ENCODE assay signal across 18 mouse cellular contexts in the genomic region with DNA sequence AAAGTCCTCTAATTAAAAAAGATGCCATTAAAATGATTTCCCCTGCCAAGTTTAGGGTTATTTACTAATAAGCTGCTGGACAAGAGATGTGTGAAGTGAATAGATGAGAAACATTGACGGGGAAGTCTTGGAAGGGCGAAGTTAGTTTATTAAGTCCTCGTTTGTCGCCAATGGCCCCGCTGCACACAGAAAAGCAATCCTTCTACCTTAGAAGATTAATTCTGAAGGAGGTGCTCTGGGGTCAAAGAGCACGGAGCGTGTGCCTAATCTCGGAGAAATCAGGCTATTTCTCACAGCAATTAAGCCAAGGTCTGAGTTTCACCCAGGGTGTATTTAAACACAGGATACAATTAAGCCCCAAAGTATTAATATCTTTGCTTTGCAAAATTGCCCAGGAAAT.
DNase-seq lines count a peak whose midpoint lies in the region; ATAC-seq and TF ChIP-seq lines count a peak whose summit lies in the region.
"Had no signal": no experiment of that assay in that cellular context is flagged by ENCODE, and none has a peak within 500 bp of the region (broad histone marks: within the 10 kb centered on the region; RNA-seq: fewer than 3 reads in every experiment).

No protein-coding gene starts in this region.

- H3K27me3 ChIP-seq in forebrain, embryonic 16.5 days (replicated peaks; ENCODE audit: control insufficient read depth, insufficient read depth, low read length): no peaks in the 10 kb centered on the region
- H3K27me3 ChIP-seq in forebrain, embryonic 11.5 days (ENCODE audit: control insufficient read depth, insufficient read depth, low read length): no peaks in the 10 kb centered on the region
- H3K27me3 ChIP-seq in liver, postnatal 0 days (ENCODE audit: insufficient read depth, low read length): no peaks in the 10 kb centered on the region
- H3K27me3 ChIP-seq in liver, embryonic 12.5 days (replicated peaks): no peaks in the 10 kb centered on the region
- no peaks in the 10 kb centered on the region for H3K27me3 ChIP-seq in intestine, embryonic 16.5 days (replicated peaks; ENCODE audit: control insufficient read depth, insufficient read depth, low read length)
- no peaks in the 10 kb centered on the region for H3K27me3 ChIP-seq in stomach, embryonic 14.5 days (ENCODE audit: control insufficient read depth, insufficient read depth, low read length)
- H3K27me3 ChIP-seq in midbrain, embryonic 14.5 days (ENCODE audit: control insufficient read depth, insufficient read depth, low read length): no peaks in the 10 kb centered on the region
- H3K27me3 ChIP-seq: liver, embryonic 13.5 days; midbrain, embryonic 12.5 days had no signal

- TF ChIP-seq EP300 in liver, postnatal 0 days (IDR thresholded peaks at IDR 0.05; ENCODE audit: low read depth): no peak

- no peak for ATAC-seq in forebrain, embryonic 16.5 days
- no peak for ATAC-seq in forebrain, embryonic 11.5 days (replicated peaks; ENCODE audit: low FRiP score)
- ATAC-seq in liver, postnatal 0 days: no peak
- no peak for ATAC-seq in liver, embryonic 12.5 days
- ATAC-seq in intestine, embryonic 16.5 days: peak; percentile 50
- ATAC-seq in stomach, embryonic 14.5 days (ENCODE audit: insufficient number of reproducible peaks, insufficient read depth, low FRiP score, low read depth): no peak
- no peak for ATAC-seq in midbrain, embryonic 14.5 days (ENCODE audit: low FRiP score, low TSS enrichment)

- no peak overlapping the region for H3K4me3 ChIP-seq in forebrain, embryonic 16.5 days (replicated peaks; ENCODE audit: low read length)
- no peak overlapping the region for H3K4me3 ChIP-seq in forebrain, embryonic 11.5 days (ENCODE audit: low read depth, low read length)
- no peak overlapping the region for H3K4me3 ChIP-seq in liver, postnatal 0 days (ENCODE audit: low read depth, low read length)
- no peak overlapping the region for H3K4me3 ChIP-seq in liver, embryonic 12.5 days
- peak overlapping the region; percentile 11; the same call in 1 of the 2 replicates for H3K4me3 ChIP-seq in intestine, embryonic 16.5 days (ENCODE audit: low read length)
- no peak overlapping the region for H3K4me3 ChIP-seq in stomach, embryonic 14.5 days (ENCODE audit: low read depth, low read length)
- no peak overlapping the region for H3K4me3 ChIP-seq in midbrain, embryonic 14.5 days (replicated peaks; ENCODE audit: low read depth, low read length)
- H3K4me3 ChIP-seq: erythroblast, embryonic 14.5 days; heart, embryonic 10.5 days; liver, embryonic 13.5 days; midbrain, embryonic 12.5 days had no signal

- TF ChIP-seq CTCF in liver, postnatal 0 days (IDR thresholded peaks at IDR 0.05; ENCODE audit: low read depth): no peak

- no peak overlapping the region for H3K27ac ChIP-seq in forebrain, embryonic 16.5 days (ENCODE audit: low read length)
- no peak overlapping the region for H3K27ac ChIP-seq in forebrain, embryonic 11.5 days (ENCODE audit: low read depth, low read length)
- no peak overlapping the region for H3K27ac ChIP-seq in liver, postnatal 0 days (ENCODE audit: low read depth)
- H3K27ac ChIP-seq in liver, embryonic 12.5 days: no peak overlapping the region
- peak overlapping the region; percentile 76 for H3K27ac ChIP-seq in intestine, embryonic 16.5 days (ENCODE audit: low read length)
- peak overlapping the region; percentile 53; the same call in 1 of the 2 replicates for H3K27ac ChIP-seq in stomach, embryonic 14.5 days (ENCODE audit: low read length)
- no peak overlapping the region for H3K27ac ChIP-seq in midbrain, embryonic 14.5 days (replicated peaks; ENCODE audit: low read depth, low read length)
- H3K27ac ChIP-seq: heart, embryonic 10.5 days; hindbrain, embryonic 14.5 days; liver, embryonic 13.5 days; midbrain, embryonic 12.5 days had no signal

- DNase-seq in forebrain, embryonic 11.5 days (ENCODE audit: low spot score): no peak
- no peak for DNase-seq in liver, postnatal 0 days
- no peak for DNase-seq in midbrain, embryonic 14.5 days
- no peak for DNase-seq in right cerebral cortex, postnatal 4 days
- DNase-seq: adrenal gland, adult 8-10 months; cerebellum, adult 11 months; cerebellum, postnatal 36 days; gastrocnemius, postnatal 14 days; heart, postnatal 10 days; liver, embryonic 13.5 days had no signal

- WGBS in forebrain, embryonic 16.5 days: 9% methylated on average over 8 of the region's 8 CpGs
- 6% methylated on average over 8 of the region's 8 CpGs for WGBS in forebrain, embryonic 11.5 days
- WGBS in liver, postnatal 0 days (ENCODE audit: insufficient replicate concordance): 69% methylated on average over 8 of the region's 8 CpGs
- 72% methylated on average over 8 of the region's 8 CpGs for WGBS in liver, embryonic 12.5 days (ENCODE audit: insufficient replicate concordance)
- 32% methylated on average over 8 of the region's 8 CpGs for WGBS in intestine, embryonic 16.5 days
- WGBS in stomach, embryonic 14.5 days: 15% methylated on average over 8 of the region's 8 CpGs
- 19% methylated on average over 8 of the region's 8 CpGs for WGBS in midbrain, embryonic 14.5 days

- no peaks in the 10 kb centered on the region for H3K9me3 ChIP-seq in forebrain, embryonic 16.5 days (ENCODE audit: control insufficient read depth, low read length)
- no peaks in the 10 kb centered on the region for H3K9me3 ChIP-seq in forebrain, embryonic 11.5 days (ENCODE audit: control insufficient read depth, low read length)
- H3K9me3 ChIP-seq in liver, postnatal 0 days (ENCODE audit: low read length): no peaks in the 10 kb centered on the region
- H3K9me3 ChIP-seq in liver, embryonic 12.5 days (replicated peaks): no peaks in the 10 kb centered on the region
- no peaks in the 10 kb centered on the region for H3K9me3 ChIP-seq in intestine, embryonic 16.5 days (ENCODE audit: control insufficient read depth, low read length)
- no peaks in the 10 kb centered on the region for H3K9me3 ChIP-seq in stomach, embryonic 14.5 days (ENCODE audit: control insufficient read depth, low read depth, low read length)
- no peaks in the 10 kb centered on the region for H3K9me3 ChIP-seq in midbrain, embryonic 14.5 days (ENCODE audit: control insufficient read depth, low read length)
- H3K9me3 ChIP-seq: heart, embryonic 10.5 days; liver, embryonic 13.5 days; midbrain, embryonic 12.5 days had no signal

- H3K4me1 ChIP-seq in forebrain, embryonic 16.5 days (replicated peaks; ENCODE audit: control insufficient read depth, insufficient read depth, low read length): peaks cover 9% of the 10 kb centered on the region; the same call in 1 of the 2 replicates
- peaks cover 7% of the 10 kb centered on the region; the same call in 1 of the 2 replicates for H3K4me1 ChIP-seq in forebrain, embryonic 11.5 days (replicated peaks; ENCODE audit: control insufficient read depth, insufficient read depth, low read length)
- H3K4me1 ChIP-seq in liver, postnatal 0 days (ENCODE audit: insufficient read depth): 0 out of 2 replicates have a peak, but pooled peaks cover 4% of the 10 kb centered on the region
- H3K4me1 ChIP-seq in liver, embryonic 12.5 days: 0 out of 2 replicates have a peak, but pooled peaks cover 10% of the 10 kb centered on the region
- H3K4me1 ChIP-seq in intestine, embryonic 16.5 days (ENCODE audit: control insufficient read depth, insufficient read depth, low read length): peaks cover 12% of the 10 kb centered on the region
- 0 out of 2 replicates have a peak, but pooled peaks cover 5% of the 10 kb centered on the region for H3K4me1 ChIP-seq in stomach, embryonic 14.5 days (ENCODE audit: control insufficient read depth, insufficient read depth, low read length)
- peaks cover 8% of the 10 kb centered on the region for H3K4me1 ChIP-seq in midbrain, embryonic 14.5 days (ENCODE audit: control insufficient read depth, insufficient read depth, low read length)

- 0 out of 2 replicates have a peak overlapping the region, but pooled peaks have one; percentile 7 for H3K4me2 ChIP-seq in forebrain, embryonic 16.5 days (ENCODE audit: low read length)
- no peak overlapping the region for H3K4me2 ChIP-seq in forebrain, embryonic 11.5 days (ENCODE audit: low read depth, low read length, severe bottlenecking)
- peak overlapping the region; percentile 43 for H3K4me2 ChIP-seq in liver, postnatal 0 days (ENCODE audit: low read depth, low read length)
- no peak overlapping the region for H3K4me2 ChIP-seq in liver, embryonic 12.5 days
- peak overlapping the region; percentile 47 for H3K4me2 ChIP-seq in intestine, embryonic 16.5 days (ENCODE audit: low read depth, low read length)
- peak overlapping the region; percentile 36; the same call in 1 of the 2 replicates for H3K4me2 ChIP-seq in stomach, embryonic 14.5 days (replicated peaks; ENCODE audit: low read depth, low read length)
- no peak overlapping the region for H3K4me2 ChIP-seq in midbrain, embryonic 14.5 days (ENCODE audit: low read length)
- H3K4me2 ChIP-seq: hindbrain, embryonic 14.5 days; liver, embryonic 13.5 days; midbrain, embryonic 12.5 days had no signal

- no peaks in the 10 kb centered on the region for H3K36me3 ChIP-seq in forebrain, embryonic 16.5 days (ENCODE audit: control insufficient read depth, insufficient read depth)
- H3K36me3 ChIP-seq in forebrain, embryonic 11.5 days (ENCODE audit: control insufficient read depth, insufficient read depth, low read length): no peaks in the 10 kb centered on the region
- no peaks in the 10 kb centered on the region for H3K36me3 ChIP-seq in liver, postnatal 0 days (replicated peaks; ENCODE audit: insufficient read depth, low read length)
- H3K36me3 ChIP-seq in liver, embryonic 12.5 days: no peaks in the 10 kb centered on the region
- no peaks in the 10 kb centered on the region for H3K36me3 ChIP-seq in intestine, embryonic 16.5 days (ENCODE audit: control insufficient read depth, insufficient read depth, low read length)
- no peaks in the 10 kb centered on the region for H3K36me3 ChIP-seq in stomach, embryonic 14.5 days (ENCODE audit: control insufficient read depth, insufficient read depth, low read length)
- no peaks in the 10 kb centered on the region for H3K36me3 ChIP-seq in midbrain, embryonic 14.5 days (ENCODE audit: control insufficient read depth, insufficient read depth, low read length)
- H3K36me3 ChIP-seq: heart, embryonic 10.5 days; liver, embryonic 13.5 days; midbrain, embryonic 12.5 days had no signal

- H3K9ac ChIP-seq in forebrain, embryonic 16.5 days (replicated peaks; ENCODE audit: low read depth, low read length): no peak overlapping the region
- H3K9ac ChIP-seq in forebrain, embryonic 11.5 days (ENCODE audit: low read length): no peak overlapping the region
- H3K9ac ChIP-seq in liver, postnatal 0 days (replicated peaks): no peak overlapping the region
- no peak overlapping the region for H3K9ac ChIP-seq in liver, embryonic 12.5 days
- H3K9ac ChIP-seq in intestine, embryonic 16.5 days (ENCODE audit: low read depth, low read length): peak overlapping the region; percentile 29; the same call in 1 of the 2 replicates
- H3K9ac ChIP-seq in stomach, embryonic 14.5 days (replicated peaks; ENCODE audit: low read depth, low read length): no peak overlapping the region
- H3K9ac ChIP-seq in midbrain, embryonic 14.5 days (replicated peaks; ENCODE audit: low read length): no peak overlapping the region
- H3K9ac ChIP-seq: hindbrain, embryonic 14.5 days; liver, embryonic 13.5 days; midbrain, embryonic 12.5 days had no signal

Comparison
In these comparisons a context has a peak if more than half of its experiments do, and no peak if none do; other contexts are left out.
1. H3K4me2 ChIP-seq: peak in forebrain, embryonic 16.5 days (single experiment), liver, postnatal 0 days (single experiment), intestine, embryonic 16.5 days (single experiment) and stomach, embryonic 14.5 days (single experiment); none in forebrain, embryonic 11.5 days (single experiment), liver, embryonic 12.5 days (single experiment) and midbrain, embryonic 14.5 days (single experiment).
2. H3K27ac ChIP-seq: peak in intestine, embryonic 16.5 days (single experiment) and stomach, embryonic 14.5 days (single experiment); none in forebrain, embryonic 16.5 days (single experiment), forebrain, embryonic 11.5 days (single experiment), liver, postnatal 0 days (single experiment), liver, embryonic 12.5 days (single experiment) and midbrain, embryonic 14.5 days (single experiment).